ENCODE assay signal across 7 mouse cellular contexts in the genomic region with DNA sequence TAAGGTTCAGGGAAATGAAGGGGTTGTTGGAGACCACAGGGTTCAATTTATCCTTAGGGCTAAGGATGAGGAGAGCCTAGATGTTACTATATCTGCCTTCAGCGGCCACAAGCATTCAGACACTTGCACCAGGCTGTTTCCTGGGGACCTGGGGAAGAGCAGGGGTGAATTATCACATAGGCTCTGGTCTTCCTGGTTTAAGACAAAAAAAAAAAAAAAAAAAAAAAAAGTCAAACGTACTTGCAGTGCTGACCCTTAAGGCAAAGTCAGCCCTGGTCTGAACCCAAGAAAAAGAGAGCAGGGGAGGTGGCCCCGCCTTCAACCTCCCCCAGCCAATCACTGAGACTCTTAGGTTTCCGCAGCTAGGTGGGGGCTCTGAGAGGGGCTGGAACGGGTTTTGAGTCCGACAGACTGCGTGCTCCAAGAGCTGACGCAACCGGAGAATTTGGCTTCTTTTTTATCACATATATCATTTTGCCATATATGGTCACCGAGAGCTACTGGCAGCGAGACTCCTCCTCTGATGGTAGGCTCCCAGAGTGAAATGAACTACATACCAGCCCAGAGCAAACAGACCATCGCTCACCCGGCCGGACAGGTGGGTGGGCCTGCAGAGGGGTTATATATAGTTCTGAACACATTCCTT. TPM values are rescaled to one million over a fixed set of nuclear protein-coding genes. Genes with fewer than 3 reads are reported as not detected.
DNase-seq lines count a peak whose midpoint lies in the region; ATAC-seq lines count a peak whose summit lies in the region.

No protein-coding gene starts in this region.

- H3K27ac ChIP-seq in intestine, embryonic 14.5 days (ENCODE audit: low read depth) = peak overlapping the region; percentile 89
- no peak overlapping the region for H3K27ac ChIP-seq in midbrain, embryonic 12.5 days (replicated peaks)

- under 1% methylated on average over 14 of the region's 14 CpGs for WGBS in intestine, embryonic 14.5 days
- whole genome bisulfite sequencing in midbrain, embryonic 12.5 days = 4% methylated on average over 14 of the region's 14 CpGs

- DNase-seq in adrenal gland, adult 2 months = peak; percentile 34
- DNase-seq in cerebellum, adult 9-10 months = peak; percentile 60
- peak; percentile 67 to 79 for DNase-seq in frontal cortex, postnatal 10 days (ENCODE audit: low spot score in 2 of 2)
- DNase-seq in intestine, embryonic 14.5 days (ENCODE audit: low spot score) = peak; percentile 86
- peak; percentile 55 to 69 for DNase-seq in left cerebral cortex, postnatal 36 days (ENCODE audit: low spot score in 2 of 2)
- peak; percentile 88 for DNase-seq in telencephalon, adult 2 months (ENCODE audit: low read depth, low spot score)

- no peaks in the 10 kb centered on the region for H3K27me3 ChIP-seq in intestine, embryonic 14.5 days (replicated peaks; ENCODE audit: control insufficient read depth, insufficient read depth, low read length)
- H3K27me3 ChIP-seq in midbrain, embryonic 12.5 days = peaks cover 8% of the 10 kb centered on the region

- H3K4me2 ChIP-seq in intestine, embryonic 14.5 days (ENCODE audit: low read length) = peak overlapping the region; percentile 46
- H3K4me2 ChIP-seq in midbrain, embryonic 12.5 days (replicated peaks) = peak overlapping the region; percentile 56

- peak overlapping the region; percentile 8; the same call in 1 of the 2 replicates for H3K4me3 ChIP-seq in intestine, embryonic 14.5 days (ENCODE audit: low read depth, low read length)
- H3K4me3 ChIP-seq in midbrain, embryonic 12.5 days = peak overlapping the region; percentile 32

- H3K9me3 ChIP-seq in intestine, embryonic 14.5 days (ENCODE audit: control insufficient read depth, low read length) = no peaks in the 10 kb centered on the region
- H3K9me3 ChIP-seq in midbrain, embryonic 12.5 days = no peaks in the 10 kb centered on the region

- intact Hi-C loops in left cerebral cortex, postnatal 36 days (cut with DNase I) = loop anchor here (5.0 kb wide), 1 partner anchor 69 kb away; the partner anchor contains the start of gene Myh10

- ATAC-seq in intestine, embryonic 14.5 days (replicated peaks; ENCODE audit: low FRiP score, low TSS enrichment, low read depth) = peak; percentile 93
- no peak for ATAC-seq in midbrain, embryonic 12.5 days (ENCODE audit: low FRiP score, low read depth)

- no peaks in the 10 kb centered on the region for H3K36me3 ChIP-seq in intestine, embryonic 14.5 days (ENCODE audit: control insufficient read depth, insufficient read depth, low read length)
- H3K36me3 ChIP-seq in midbrain, embryonic 12.5 days = no peaks in the 10 kb centered on the region

- no peak overlapping the region for H3K9ac ChIP-seq in intestine, embryonic 14.5 days (ENCODE audit: low read length)
- no peak overlapping the region for H3K9ac ChIP-seq in midbrain, embryonic 12.5 days (replicated peaks)

- H3K4me1 ChIP-seq in intestine, embryonic 14.5 days (replicated peaks; ENCODE audit: control insufficient read depth, insufficient read depth, low read length) = peaks cover 18% of the 10 kb centered on the region
- 0 out of 2 replicates have a peak, but pooled peaks cover 9% of the 10 kb centered on the region for H3K4me1 ChIP-seq in midbrain, embryonic 12.5 days

RNA-seq across cellular contexts. Expression of gene Ccdc42, which starts 36.5 kb away (rescaled TPM):
- not detected for total RNA-seq in adrenal gland, adult 2 months (2021)
- not detected in 2 replicates for polyA plus RNA-seq in adrenal gland, adult 2 months (2012; rRNA removed)
- 0.32 TPM in 2 replicates for polyA plus RNA-seq in intestine, embryonic 14.5 days (2014; fragmentation: Nextera tagmentation; extraction: Ambion mirVana)
- total RNA-seq in left cerebral cortex, postnatal 36 days (2021) = 1 to 10 TPM in 1 of 2 experiments, under 1 TPM in 1; 0.82 to 1.3 TPM
- polyA plus RNA-seq in midbrain, embryonic 12.5 days (2016; fragmentation: Nextera tagmentation; extraction: Ambion mirVana) = 0.87 and 1.0 TPM in 2 replicates

Comparison
In these comparisons a context has a peak if more than half of its experiments do, and no peak if none do; other contexts are left out.
1. DNase-seq: peak in every context shown above with its lines; median percentile 88 in telencephalon, adult 2 months; 86 in intestine, embryonic 14.5 days; 73 in frontal cortex, postnatal 10 days; 62 in left cerebral cortex, postnatal 36 days; 60 in cerebellum, adult 9-10 months; 34 in adrenal gland, adult 2 months.